Mouse (Mus musculus): Measurements from ENCODE around the gene Dhx33. TPM values are rescaled to one million over a fixed set of nuclear protein-coding genes. Genes with fewer than 3 reads are reported as not detected.
A peak's percentile ranks its signal among the peaks of the same experiment; 100 is the strongest.

Dhx33 gene
- polyA plus RNA-seq, 1 experiment, result 4.1 TPM

- Histone ChIP-seq H3K4me1 (peaks cover 68% of the 10 kb centered on the region), H3K4me3 (replicated peaks) (peak within 1 kb of the TSS; percentile 98), H3K27me3 (replicated peaks) (no peaks in the 10 kb centered on the region), H3K9me3 (no peaks in the 10 kb centered on the region), H3K36me3 (replicated peaks; ENCODE audit: low read length) (peaks cover 55% of the 10 kb centered on the region)
- no peak for TF ChIP-seq GATA1 (IDR thresholded peaks at IDR 0.05; ENCODE audit: borderline replicate concordance, low read length)
- TF ChIP-seq FLI1 (IDR thresholded peaks at IDR 0.05; ENCODE audit: low read length), result peak; percentile 61; the same call in 1 of the 2 replicates
Observed at GRCm38 (mm10) chr11:71019201-71020068, 15.2 kb upstream of the Dhx33 start, which contains the start of the genes Mis12 and Derl2. Gene Mis12 (plus strand): TSS chr11:71019611. Gene Derl2 (minus strand): TSS chr11:71019841.

DNA sequence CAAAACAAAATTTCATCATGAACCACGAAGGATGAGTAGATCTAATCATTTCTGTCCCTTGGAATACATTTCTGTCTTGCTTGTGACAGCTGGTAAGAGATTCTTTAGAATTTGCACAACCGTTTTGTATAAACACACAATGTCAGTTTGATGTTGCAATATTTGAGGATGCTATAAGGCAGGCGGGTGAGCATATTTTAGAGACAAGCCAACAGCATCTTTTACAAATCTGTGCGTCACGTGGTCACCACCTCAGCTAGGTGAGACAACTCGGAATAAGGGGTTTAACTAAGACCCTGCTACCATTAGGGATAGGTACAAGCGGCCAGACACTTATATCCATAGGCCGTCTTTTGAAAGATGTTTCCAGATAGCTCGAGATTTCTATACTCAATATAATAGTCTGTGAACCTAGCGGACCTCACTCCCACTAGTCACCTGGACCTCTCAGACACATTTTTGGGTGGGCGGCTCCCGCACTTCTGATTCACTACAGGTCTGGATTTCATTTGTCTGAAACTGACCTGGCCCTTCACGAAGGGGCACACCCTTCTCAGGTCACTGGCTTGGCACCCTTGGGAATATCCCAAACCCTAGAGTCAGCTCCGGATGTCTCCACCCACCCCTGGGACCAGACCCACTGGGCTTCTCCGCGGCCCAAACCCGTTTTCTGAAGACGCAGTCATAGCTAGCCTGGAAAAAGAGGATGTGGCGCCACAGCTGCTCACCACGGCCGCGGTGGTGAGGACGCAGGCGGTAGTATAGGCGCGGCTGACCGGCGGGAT is 14.4 kb upstream of the Dhx33 start:
- H3K36me3 ChIP-seq (replicated peaks; ENCODE audit: low read length), result peaks cover 56% of the 10 kb centered on the region
- H3K4me3 ChIP-seq (replicated peaks), result peak overlapping the region; percentile 98
- H3K4me1 ChIP-seq, result peaks cover 63% of the 10 kb centered on the region
- H3K27me3 ChIP-seq (replicated peaks), result no peaks in the 10 kb centered on the region
- TF ChIP-seq FLI1 (IDR thresholded peaks at IDR 0.05; ENCODE audit: low read length) (no peak), GATA1 (IDR thresholded peaks at IDR 0.05; ENCODE audit: borderline replicate concordance, low read length) (no peak)
- no peaks in the 10 kb centered on the region for H3K9me3 ChIP-seq

DNA sequence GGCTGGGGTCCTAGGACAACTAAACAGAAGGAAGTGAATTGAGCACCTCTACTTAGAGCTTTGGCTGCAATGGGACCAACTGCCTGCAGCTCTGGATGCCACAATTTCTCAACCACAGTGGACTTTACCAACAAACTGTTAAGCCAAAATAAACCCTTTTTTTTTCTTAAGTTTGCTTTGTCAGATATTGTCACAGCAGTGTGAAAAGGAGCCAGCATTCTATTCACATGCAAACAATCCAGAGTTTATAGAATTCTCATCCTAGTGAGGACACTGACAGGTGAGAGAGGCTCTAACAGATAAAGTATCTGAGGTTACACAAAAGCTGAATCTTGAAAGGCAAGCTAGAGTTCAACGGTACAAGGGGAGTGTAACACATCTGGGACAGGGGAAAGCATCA is 12.8 kb upstream of the Dhx33 start:
- H3K36me3 ChIP-seq (replicated peaks; ENCODE audit: low read length), result peaks cover 56% of the 10 kb centered on the region
- peaks cover 50% of the 10 kb centered on the region for H3K4me1 ChIP-seq
- H3K4me3 ChIP-seq (replicated peaks), result no peak overlapping the region
- TF ChIP-seq FLI1 (IDR thresholded peaks at IDR 0.05; ENCODE audit: low read length), result no peak
- TF ChIP-seq GATA1 (IDR thresholded peaks at IDR 0.05; ENCODE audit: borderline replicate concordance, low read length), result no peak
- H3K27me3 ChIP-seq (replicated peaks), result no peaks in the 10 kb centered on the region
- H3K9me3 ChIP-seq, result no peaks in the 10 kb centered on the region

GRCm38 (mm10) chr11:71012743-71013142 is 8.5 kb upstream of the Dhx33 start:
- Histone ChIP-seq H3K9me3 (no peaks in the 10 kb centered on the region), H3K27me3 (replicated peaks) (no peaks in the 10 kb centered on the region), H3K4me3 (replicated peaks) (no peak overlapping the region), H3K36me3 (replicated peaks; ENCODE audit: low read length) (peaks cover 90% of the 10 kb centered on the region), H3K4me1 (peaks cover 38% of the 10 kb centered on the region)
- TF ChIP-seq GATA1 (IDR thresholded peaks at IDR 0.05; ENCODE audit: borderline replicate concordance, low read length) (no peak), FLI1 (IDR thresholded peaks at IDR 0.05; ENCODE audit: low read length) (no peak)

- Histone ChIP-seq H3K9me3 (no peaks in the 10 kb centered on the region), H3K4me3 (replicated peaks) (no peak overlapping the region), H3K4me1 (peaks cover 19% of the 10 kb centered on the region), H3K27me3 (replicated peaks) (no peaks in the 10 kb centered on the region), H3K36me3 (replicated peaks; ENCODE audit: low read length) (peaks cover 71% of the 10 kb centered on the region)
- TF ChIP-seq FLI1 (IDR thresholded peaks at IDR 0.05; ENCODE audit: low read length) (no peak), GATA1 (IDR thresholded peaks at IDR 0.05; ENCODE audit: borderline replicate concordance, low read length) (no peak)
Observed at GRCm38 (mm10) chr11:71008321-71008720, 4.1 kb upstream of the Dhx33 start.

DNA sequence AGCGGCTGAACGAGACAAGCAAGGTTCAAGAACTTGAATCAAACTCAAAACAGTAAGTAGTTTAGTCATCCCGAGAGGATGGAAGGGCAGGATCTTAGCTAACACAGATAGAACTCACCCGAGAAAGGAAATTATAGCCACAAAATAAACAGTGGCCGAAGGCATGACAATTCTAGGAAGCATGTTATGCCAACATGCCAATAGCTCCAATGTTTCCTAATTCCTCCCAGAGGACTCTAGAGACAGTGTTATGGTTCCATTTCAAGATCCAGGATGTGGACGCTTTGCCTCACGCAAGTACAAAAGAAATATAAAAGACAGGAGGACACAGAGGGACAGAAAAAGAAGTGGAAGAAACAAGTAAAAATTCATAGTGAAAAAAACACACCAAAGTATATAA is 3.6 kb upstream of the Dhx33 start:
- Histone ChIP-seq H3K9me3 (no peaks in the 10 kb centered on the region), H3K4me1 (peaks cover 24% of the 10 kb centered on the region), H3K36me3 (replicated peaks; ENCODE audit: low read length) (peaks cover 66% of the 10 kb centered on the region), H3K4me3 (replicated peaks) (no peak overlapping the region), H3K27me3 (replicated peaks) (no peaks in the 10 kb centered on the region)
- TF ChIP-seq GATA1 (IDR thresholded peaks at IDR 0.05; ENCODE audit: borderline replicate concordance, low read length) (no peak), FLI1 (IDR thresholded peaks at IDR 0.05; ENCODE audit: low read length) (no peak)

- Histone ChIP-seq H3K4me3 (replicated peaks) (no peak overlapping the region), H3K9me3 (no peaks in the 10 kb centered on the region), H3K36me3 (replicated peaks; ENCODE audit: low read length) (peaks cover 60% of the 10 kb centered on the region), H3K27me3 (replicated peaks) (no peaks in the 10 kb centered on the region), H3K4me1 (peaks cover 32% of the 10 kb centered on the region)
- no peak for TF ChIP-seq FLI1 (IDR thresholded peaks at IDR 0.05; ENCODE audit: low read length)
- no peak for TF ChIP-seq GATA1 (IDR thresholded peaks at IDR 0.05; ENCODE audit: borderline replicate concordance, low read length)
Observed at GRCm38 (mm10) chr11:71007026-71007425, 2.8 kb upstream of the Dhx33 start.

DNA sequence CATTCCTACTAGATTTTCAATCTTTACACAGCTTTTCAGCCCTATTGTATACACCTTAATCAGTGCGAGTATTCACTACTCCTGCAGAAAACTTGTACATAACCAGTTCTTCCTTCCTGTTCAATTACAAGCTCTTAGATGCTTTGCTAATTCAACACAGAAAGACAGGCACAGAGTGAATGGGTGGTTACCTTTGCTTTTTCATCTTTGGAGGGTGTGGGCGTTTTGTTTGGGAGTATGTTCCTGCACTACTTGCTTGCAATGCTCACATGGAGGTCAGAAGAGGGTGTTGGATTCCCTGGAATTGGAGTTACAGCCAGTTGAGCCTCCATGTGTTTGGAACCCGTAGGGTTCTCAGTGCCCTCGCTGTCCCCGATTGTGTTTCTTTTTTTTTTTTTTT is 809 bp upstream of the Dhx33 start:
- Histone ChIP-seq H3K9me3 (no peaks in the 10 kb centered on the region), H3K27me3 (replicated peaks) (no peaks in the 10 kb centered on the region), H3K36me3 (replicated peaks; ENCODE audit: low read length) (peaks cover 55% of the 10 kb centered on the region), H3K4me1 (peaks cover 42% of the 10 kb centered on the region), H3K4me3 (replicated peaks) (peak overlapping the region; percentile 95)
- TF ChIP-seq FLI1 (IDR thresholded peaks at IDR 0.05; ENCODE audit: low read length) (no peak), GATA1 (IDR thresholded peaks at IDR 0.05; ENCODE audit: borderline replicate concordance, low read length) (no peak)

DNA sequence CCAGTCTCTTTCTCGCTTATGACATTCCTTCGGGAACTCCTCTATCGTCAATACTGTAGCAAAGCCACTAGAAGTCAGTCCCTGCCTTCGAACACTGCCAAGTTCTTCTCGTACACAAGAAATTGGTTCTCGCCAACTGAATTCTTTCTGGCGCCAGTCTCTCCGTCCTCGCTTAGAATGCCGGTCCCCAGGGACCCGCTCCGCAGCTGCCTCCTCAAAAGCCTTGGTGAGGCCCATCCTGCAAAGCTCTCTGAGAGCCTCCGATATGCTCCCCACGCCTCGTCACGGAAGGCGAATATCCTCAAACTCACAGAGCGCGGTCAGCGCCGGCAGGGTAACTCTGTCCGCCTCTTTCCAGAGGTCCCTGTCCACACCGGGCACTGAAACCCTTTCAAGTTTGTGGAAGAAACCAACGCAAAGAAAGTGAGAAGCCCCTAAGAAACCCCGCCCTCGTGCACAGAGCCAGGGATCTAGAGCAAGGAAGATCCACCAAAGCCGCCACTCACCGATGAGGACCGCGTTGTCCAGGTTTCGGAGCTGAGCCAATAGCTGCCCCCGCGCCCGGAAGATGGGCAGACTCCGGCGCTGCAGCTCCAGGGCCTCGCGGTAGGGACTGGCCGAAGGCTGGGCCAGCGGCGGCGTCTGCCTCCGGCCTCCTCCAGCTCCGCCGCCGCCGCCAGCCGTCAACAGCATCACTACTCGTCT is 474 bp downstream of the Dhx33 start:
- no peaks in the 10 kb centered on the region for H3K27me3 ChIP-seq (replicated peaks)
- TF ChIP-seq FLI1 (IDR thresholded peaks at IDR 0.05; ENCODE audit: low read length) (no peak), GATA1 (IDR thresholded peaks at IDR 0.05; ENCODE audit: borderline replicate concordance, low read length) (no peak)
- no peaks in the 10 kb centered on the region for H3K9me3 ChIP-seq
- H3K4me3 ChIP-seq (replicated peaks), result peak overlapping the region; percentile 95
- peaks cover 55% of the 10 kb centered on the region for H3K36me3 ChIP-seq (replicated peaks; ENCODE audit: low read length)
- H3K4me1 ChIP-seq, result peaks cover 34% of the 10 kb centered on the region

All from megakaryocyte, embryonic 14.5 days (primary cell).